Mouse (Mus musculus): ENCODE data around the gene Cobl. TPM values are rescaled to one million over a fixed set of nuclear protein-coding genes. Genes with fewer than 3 reads are reported as not detected.

Gene Cobl
- total RNA-seq (2014; rRNA removed; ENCODE audit: low replicate concordance) (20.5 and 30.8 TPM in 2 replicates), polyA plus RNA-seq (2015; fragmentation: Nextera tagmentation; extraction: Ambion mirVana) (38.7 and 42.5 TPM in 2 replicates)

GRCm38 (mm10) chr11:12464181-12465162, at the start of gene Cobl:
TSS of gene Cobl (minus strand) at chr11:12464960.
- ATAC-seq (ENCODE audit: insufficient read depth, low read depth) (peak; percentile 61), DNase-seq (ENCODE audit: low spot score) (peak; percentile 10)
- Histone ChIP-seq H3K4me1 (ENCODE audit: control insufficient read depth, insufficient read depth) (peaks cover under 1% of the 10 kb centered on the region; the same call in 1 of the 2 replicates), H3K27ac (ENCODE audit: low read depth) (no peak within 1 kb of the TSS), H3K9me3 (replicated peaks; ENCODE audit: control insufficient read depth, low read length) (no peaks in the 10 kb centered on the region), H3K36me3 (replicated peaks; ENCODE audit: control insufficient read depth, insufficient read depth, low read length) (no peaks in the 10 kb centered on the region), H3K9ac (replicated peaks; ENCODE audit: low read depth, low read length) (peak within 1 kb of the TSS; percentile 66), H3K4me2 (ENCODE audit: low read depth, low read length) (peak within 1 kb of the TSS; percentile 97), H3K4me3 (ENCODE audit: low read depth, low read length) (peak within 1 kb of the TSS; percentile 63), H3K27me3 (ENCODE audit: control insufficient read depth, insufficient read depth, low read length) (peaks cover 6% of the 10 kb centered on the region)
- TF ChIP-seq CTCF (IDR thresholded peaks at IDR 0.05; ENCODE audit: low read depth) (no peak), EP300 (IDR thresholded peaks at IDR 0.05; ENCODE audit: low read depth) (no peak)
- WGBS, result under 1% methylated on average over 80 of the region's 89 CpGs

GRCm38 (mm10) chr11:12513796-12514195, 49.0 kb upstream of the Cobl start:
- Histone ChIP-seq H3K4me1 (ENCODE audit: control insufficient read depth, insufficient read depth) (no peaks in the 10 kb centered on the region), H3K9me3 (replicated peaks; ENCODE audit: control insufficient read depth, low read length) (no peaks in the 10 kb centered on the region), H3K27ac (ENCODE audit: low read depth) (no peak overlapping the region), H3K36me3 (replicated peaks; ENCODE audit: control insufficient read depth, insufficient read depth, low read length) (no peaks in the 10 kb centered on the region), H3K4me2 (ENCODE audit: low read depth, low read length) (no peak overlapping the region), H3K27me3 (ENCODE audit: control insufficient read depth, insufficient read depth, low read length) (no peaks in the 10 kb centered on the region), H3K4me3 (ENCODE audit: low read depth, low read length) (no peak overlapping the region), H3K9ac (replicated peaks; ENCODE audit: low read depth, low read length) (no peak overlapping the region)
- no peak for TF ChIP-seq CTCF (IDR thresholded peaks at IDR 0.05; ENCODE audit: low read depth)
- no peak for TF ChIP-seq EP300 (IDR thresholded peaks at IDR 0.05; ENCODE audit: low read depth)
- ATAC-seq (ENCODE audit: insufficient read depth, low read depth) (no peak), DNase-seq (ENCODE audit: low spot score) (no peak)
- WGBS, result 51% methylated on average over 5 of the region's 5 CpGs

- no peak overlapping the region for H3K27ac ChIP-seq (ENCODE audit: low read depth)
- no peaks in the 10 kb centered on the region for H3K36me3 ChIP-seq (replicated peaks; ENCODE audit: control insufficient read depth, insufficient read depth, low read length)
- DNase-seq (ENCODE audit: low spot score), result no peak
- no peak for ATAC-seq (ENCODE audit: insufficient read depth, low read depth)
- WGBS, result 82% methylated on average over 6 of the region's 6 CpGs
- H3K27me3 ChIP-seq (ENCODE audit: control insufficient read depth, insufficient read depth, low read length), result no peaks in the 10 kb centered on the region
- no peak overlapping the region for H3K4me3 ChIP-seq (ENCODE audit: low read depth, low read length)
- H3K9me3 ChIP-seq (replicated peaks; ENCODE audit: control insufficient read depth, low read length), result no peaks in the 10 kb centered on the region
- H3K4me1 ChIP-seq (ENCODE audit: control insufficient read depth, insufficient read depth), result no peaks in the 10 kb centered on the region
- H3K4me2 ChIP-seq (ENCODE audit: low read depth, low read length), result no peak overlapping the region
- no peak for TF ChIP-seq CTCF (IDR thresholded peaks at IDR 0.05; ENCODE audit: low read depth)
- TF ChIP-seq EP300 (IDR thresholded peaks at IDR 0.05; ENCODE audit: low read depth), result no peak
- H3K9ac ChIP-seq (replicated peaks; ENCODE audit: low read depth, low read length), result no peak overlapping the region
Observed at GRCm38 (mm10) chr11:12506371-12506890, 41.7 kb upstream of the Cobl start.

GRCm38 (mm10) chr11:12503756-12504155, 39.0 kb upstream of the Cobl start:
- WGBS, result 76% methylated on average over 4 of the region's 4 CpGs
- Histone ChIP-seq H3K4me3 (ENCODE audit: low read depth, low read length) (no peak overlapping the region), H3K4me1 (ENCODE audit: control insufficient read depth, insufficient read depth) (no peaks in the 10 kb centered on the region), H3K4me2 (ENCODE audit: low read depth, low read length) (no peak overlapping the region), H3K9me3 (replicated peaks; ENCODE audit: control insufficient read depth, low read length) (no peaks in the 10 kb centered on the region), H3K27me3 (ENCODE audit: control insufficient read depth, insufficient read depth, low read length) (no peaks in the 10 kb centered on the region), H3K9ac (replicated peaks; ENCODE audit: low read depth, low read length) (no peak overlapping the region), H3K36me3 (replicated peaks; ENCODE audit: control insufficient read depth, insufficient read depth, low read length) (no peaks in the 10 kb centered on the region), H3K27ac (ENCODE audit: low read depth) (no peak overlapping the region)
- ATAC-seq (ENCODE audit: insufficient read depth, low read depth), result no peak
- TF ChIP-seq EP300 (IDR thresholded peaks at IDR 0.05; ENCODE audit: low read depth) (no peak), CTCF (IDR thresholded peaks at IDR 0.05; ENCODE audit: low read depth) (no peak)
- DNase-seq (ENCODE audit: low spot score), result no peak

- TF ChIP-seq CTCF (IDR thresholded peaks at IDR 0.05; ENCODE audit: low read depth), result no peak
- no peak for TF ChIP-seq EP300 (IDR thresholded peaks at IDR 0.05; ENCODE audit: low read depth)
- no peaks in the 10 kb centered on the region for H3K9me3 ChIP-seq (replicated peaks; ENCODE audit: control insufficient read depth, low read length)
- H3K27me3 ChIP-seq (ENCODE audit: control insufficient read depth, insufficient read depth, low read length), result no peaks in the 10 kb centered on the region
- ATAC-seq (ENCODE audit: insufficient read depth, low read depth) (no peak), DNase-seq (ENCODE audit: low spot score) (no peak)
- WGBS, result 71% methylated on average over 3 of the region's 3 CpGs
- no peaks in the 10 kb centered on the region for H3K36me3 ChIP-seq (replicated peaks; ENCODE audit: control insufficient read depth, insufficient read depth, low read length)
- H3K4me2 ChIP-seq (ENCODE audit: low read depth, low read length), result no peak overlapping the region
- no peaks in the 10 kb centered on the region for H3K4me1 ChIP-seq (ENCODE audit: control insufficient read depth, insufficient read depth)
- no peak overlapping the region for H3K4me3 ChIP-seq (ENCODE audit: low read depth, low read length)
- no peak overlapping the region for H3K27ac ChIP-seq (ENCODE audit: low read depth)
- no peak overlapping the region for H3K9ac ChIP-seq (replicated peaks; ENCODE audit: low read depth, low read length)
Observed at GRCm38 (mm10) chr11:12501721-12502120, 37.0 kb upstream of the Cobl start.
